Mouse (Mus musculus) lung, postnatal 0 days (tissue): Measurements from ENCODE around the gene Ankrd60.

Source experiments
- CTCF ChIP-seq: IDR thresholded peaks from 2 replicates; pipeline ENCODE4 v1.5.1; 2016; ENCODE audit warnings: antibody characterized with exemption, mild to moderate bottlenecking
- EP300 ChIP-seq: IDR thresholded peaks from 2 replicates; pipeline ENCODE4 v1.6.1; 2016; ENCODE audit warnings: antibody characterized with exemption, mild to moderate bottlenecking, control low read depth

- TF ChIP-seq CTCF (no peak), EP300 (no peak)
Measured at GRCm38 (mm10) chr2:173532711-173533462, 45.3 kb downstream of the Ankrd60 start.
